Mouse (Mus musculus) liver, adult 2 months (tissue): Measurements from ENCODE around the gene Mrpl23.

Experiments used
- CTCF ChIP-seq: fragments of 200-500 bp; IDR thresholded peaks from 2 replicates; pipeline ENCODE4 v1.5.1; 2011; ENCODE audit warnings: low read depth, low read length, control low read depth
- POLR2A ChIP-seq: fragments of 200-500 bp; IDR thresholded peaks from 2 replicates; pipeline ENCODE4 v1.6.1; 2011; ENCODE audit warnings: low read length, control low read depth; ENCODE audit not compliant: insufficient read depth; ENCODE audit errors: extremely low read depth

GRCm38 (mm10) chr7:142496158-142496557 lies 36.3 kb upstream of the Mrpl23 start:
- no peak for TF ChIP-seq POLR2A
- TF ChIP-seq CTCF, result no peak
